Mouse (Mus musculus) small intestine, adult 2 months (tissue): ENCODE data around the gene Polr2c.

Experiments used
- CTCF ChIP-seq: fragments of 200-500 bp; IDR thresholded peaks from 2 replicates; pipeline ENCODE4 v1.5.1; 2012; ENCODE audit warnings: low read depth, mild to moderate bottlenecking, control low read depth, inconsistent platforms, low read length, moderate library complexity, mixed read lengths; ENCODE audit not compliant: insufficient replicate concordance, insufficient read length; ENCODE audit errors: extremely low read depth
- POLR2A ChIP-seq: fragments of 200-500 bp; IDR thresholded peaks from 2 replicates; pipeline ENCODE4 v1.6.1; 2012; ENCODE audit warnings: low read depth, mild to moderate bottlenecking, control low read depth, inconsistent platforms, low read length, moderate library complexity

GRCm38 (mm10) chr8:94821381-94821780 is 35.9 kb upstream of the Polr2c start:
- TF ChIP-seq CTCF, result no peak
- no peak for TF ChIP-seq POLR2A
